Mouse (Mus musculus) lung, adult 10 weeks (tissue): Measurements from ENCODE around the gene Vmn2r24. TPM values are rescaled to one million over a fixed set of nuclear protein-coding genes. Genes with fewer than 3 reads are reported as not detected.

Experiments used
- polyA plus RNA-seq: library from polyadenylated mRNA; stranded (reverse); fragments of 350-450 nt; fragmentation: Illumina TruSeq; extraction: RNeasy Lipid Tissue Mini Kit (QIAGEN cat#74804); gene quantifications from one replicate; pipeline ENCODE4 v1.2.3, GENCODE M21; 2014; ENCODE audit warnings: low read depth, low replicate concordance; ENCODE audit not compliant: insufficient read depth

Gene Vmn2r24
- polyA plus RNA-seq, result not detected

DNA sequence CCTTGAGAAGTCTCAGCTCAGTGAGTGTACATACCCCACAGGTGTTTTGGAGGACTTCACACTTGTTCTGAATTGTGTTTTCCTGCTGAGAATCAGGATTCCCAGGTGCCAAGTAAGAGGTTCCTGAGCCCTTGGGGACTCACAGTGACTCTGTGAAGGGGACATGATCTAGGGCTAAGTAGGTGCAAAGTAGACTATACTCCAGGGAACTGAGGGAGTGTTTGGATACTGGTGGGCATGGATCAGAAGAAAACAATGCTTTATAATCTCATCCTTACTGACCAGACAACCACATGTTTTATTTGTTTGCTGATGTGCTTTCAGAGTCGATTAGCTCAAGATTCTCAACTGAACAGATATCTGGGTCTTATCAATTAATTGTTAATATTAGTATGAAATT, at the start of gene Vmn2r24:
TSS of gene Vmn2r24 (plus strand) at position 301 of the 400 bp plus-strand sequence.

DNA sequence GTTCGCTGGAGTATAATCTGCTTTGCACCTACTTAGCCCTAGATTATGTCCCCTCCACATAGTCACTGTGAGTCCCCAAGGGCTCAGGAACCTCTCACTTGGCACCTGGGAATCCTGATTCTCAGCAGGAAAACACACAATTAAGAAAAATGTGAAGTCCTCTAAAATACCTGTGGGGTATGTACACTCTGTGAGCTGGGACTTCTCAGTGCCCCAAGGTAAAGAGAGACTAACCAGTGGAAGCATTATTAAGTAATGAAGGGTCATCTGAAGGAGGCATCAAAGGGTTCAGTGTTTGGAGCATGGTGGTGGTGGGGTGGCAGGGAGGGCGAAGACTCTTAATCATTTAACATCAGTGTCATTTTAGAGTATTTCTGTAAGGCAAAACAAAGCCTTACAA, 74.7 kb downstream of the Vmn2r24 start, which contains the start of gene Vmn2r25:
TSS of gene Vmn2r25 (minus strand) at position 101 of the 400 bp plus-strand sequence.

Other genes with a start within 250 kb of the Vmn2r24 start
- gene Vmn2r21, start 245.5 kb upstream of the Vmn2r24 start, polyA plus RNA-seq, result not detected
- gene Vmn2r22, start 128.2 kb upstream of the Vmn2r24 start, polyA plus RNA-seq, result not detected
- not detected for gene Vmn2r23, start 76.2 kb upstream of the Vmn2r24 start, polyA plus RNA-seq
- gene Vmn2r25, start 74.6 kb downstream of the Vmn2r24 start, polyA plus RNA-seq, result not detected
- gene Vmn2r26, start 245.7 kb downstream of the Vmn2r24 start, polyA plus RNA-seq, result not detected